Mouse (Mus musculus): ENCODE measurements at regions not wholly inside any gene's neighbourhood (a gene's known extent, or its start where the extent isn't known, plus 50 kb on each side); places are given as distances from the start of the nearest gene placed in this dataset.

DNA sequence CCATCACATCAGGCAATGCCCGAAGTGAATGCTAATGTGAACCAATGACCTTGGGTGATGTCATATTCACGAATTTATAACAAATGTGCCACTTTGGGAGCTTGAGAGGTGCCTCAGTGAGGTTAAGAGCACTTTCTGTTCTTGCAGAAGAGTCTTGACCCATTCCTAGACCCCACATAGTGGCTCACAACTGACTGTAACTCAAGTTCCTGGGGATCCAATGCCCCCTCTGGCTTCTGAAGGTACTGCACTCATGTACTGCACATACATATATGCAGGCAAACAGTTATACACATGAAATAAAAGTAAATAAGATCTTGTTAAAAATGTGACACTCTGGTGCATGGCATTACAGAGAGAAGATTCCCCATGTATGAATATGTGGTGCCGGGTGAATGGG lies 443.8 kb upstream of the Gulo start:
- TF ChIP-seq CTCF (IDR thresholded peaks at IDR 0.05) (no peak), EP300 (IDR thresholded peaks at IDR 0.05) (no peak)
